Mouse (Mus musculus) megakaryocyte, embryonic 14.5 days (primary cell): ENCODE measurements at regions not wholly inside any gene's neighbourhood (a gene's known extent, or its start where the extent isn't known, plus 50 kb on each side); places are given as distances from the start of the nearest gene placed in this dataset.

Source experiments
- H3K27me3 ChIP-seq: replicated peaks from 2 replicates; pipeline ENCODE3; 2012; ENCODE audit warnings: inconsistent platforms
- H3K36me3 ChIP-seq: replicated peaks from 2 replicates; pipeline ENCODE3; 2012; ENCODE audit warnings: low read length, inconsistent platforms, mixed read lengths
- H3K4me1 ChIP-seq: 2 replicates; pipeline ENCODE4 v1.6.1; 2012; ENCODE audit warnings: inconsistent platforms
- H3K4me3 ChIP-seq: replicated peaks from 2 replicates; pipeline ENCODE3; 2012; ENCODE audit warnings: moderate library complexity, mild to moderate bottlenecking, inconsistent platforms
- H3K9me3 ChIP-seq: 2 replicates; pipeline ENCODE4 v1.6.1; 2012; ENCODE audit warnings: inconsistent platforms
- FLI1 ChIP-seq: IDR thresholded peaks from 2 replicates; pipeline ENCODE4 v1.6.1; 2012; ENCODE audit warnings: low read length, inconsistent platforms, mixed read lengths
- GATA1 ChIP-seq: IDR thresholded peaks from 3 replicates; pipeline ENCODE4 v1.6.1; 2012; ENCODE audit warnings: mixed read lengths, low read length, inconsistent platforms, borderline replicate concordance

DNA sequence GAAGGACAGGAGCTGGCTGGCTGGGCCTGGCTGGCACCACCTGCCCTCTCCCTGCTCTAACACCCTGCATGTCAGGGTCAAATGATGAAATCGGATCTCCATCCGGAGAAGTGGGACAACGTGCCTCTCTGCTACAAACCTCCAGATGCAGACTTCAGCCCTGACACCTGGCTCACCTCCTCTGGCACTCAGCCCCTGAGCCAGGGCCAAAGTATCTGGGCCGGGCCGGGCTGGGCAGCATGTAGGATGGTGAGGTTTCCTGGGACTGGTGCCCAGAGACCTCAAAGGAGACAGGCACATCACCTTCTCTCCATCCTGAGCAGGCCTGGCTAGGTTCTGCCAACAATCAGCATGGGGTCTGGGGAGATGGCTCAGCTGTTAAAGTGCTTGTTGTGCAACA is 113.5 kb downstream of the Tfcp2l1 start:
- Histone ChIP-seq H3K4me3 (no peak overlapping the region), H3K9me3 (peaks cover 25% of the 10 kb centered on the region), H3K36me3 (no peaks in the 10 kb centered on the region), H3K27me3 (no peaks in the 10 kb centered on the region), H3K4me1 (no peaks in the 10 kb centered on the region)
- TF ChIP-seq GATA1, result no peak
- TF ChIP-seq FLI1, result no peak

DNA sequence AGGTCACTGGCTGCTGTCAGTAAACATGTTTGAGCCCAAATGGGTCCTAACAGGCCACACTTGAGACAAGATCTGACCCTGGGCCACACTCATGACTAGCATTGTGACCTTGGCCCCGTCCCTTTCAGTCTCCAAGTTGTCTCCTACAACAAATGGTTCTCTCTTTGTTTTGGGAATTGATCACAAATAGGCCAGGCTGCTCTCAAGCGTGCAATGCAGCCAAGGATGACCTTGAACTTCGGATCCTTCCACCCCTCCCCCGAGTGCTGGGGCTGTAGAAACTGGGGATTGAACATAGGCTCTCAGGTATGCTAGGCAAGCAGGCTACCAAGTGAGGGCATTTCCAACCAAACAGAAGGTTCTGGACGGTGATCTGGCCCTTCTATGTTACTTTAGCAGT is 120.5 kb downstream of the Tfcp2l1 start:
- TF ChIP-seq GATA1, result no peak
- TF ChIP-seq FLI1, result no peak
- Histone ChIP-seq H3K36me3 (no peaks in the 10 kb centered on the region), H3K9me3 (peaks cover 7% of the 10 kb centered on the region), H3K4me3 (no peak overlapping the region), H3K27me3 (no peaks in the 10 kb centered on the region), H3K4me1 (no peaks in the 10 kb centered on the region)

DNA sequence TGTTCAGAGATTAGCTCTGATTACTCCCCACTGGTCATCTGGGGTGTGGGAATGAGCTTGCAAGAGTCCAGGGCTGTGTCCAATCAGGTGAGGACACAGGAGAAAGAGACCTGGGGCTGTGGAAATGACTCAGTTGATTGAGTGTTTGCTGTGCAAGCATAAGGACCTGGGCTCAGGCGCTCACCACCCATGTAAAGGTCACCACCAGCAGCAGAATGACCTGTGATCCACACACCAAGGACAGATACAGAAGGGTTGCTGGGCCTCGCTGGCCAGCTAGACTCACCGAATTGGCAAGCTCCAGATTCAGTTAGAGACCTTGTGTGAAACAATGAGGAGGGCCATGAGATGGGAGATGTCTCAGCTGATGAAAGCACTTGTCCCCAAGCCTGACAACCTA is 125.1 kb downstream of the Tfcp2l1 start:
- Histone ChIP-seq H3K36me3 (no peaks in the 10 kb centered on the region), H3K4me3 (no peak overlapping the region), H3K27me3 (no peaks in the 10 kb centered on the region), H3K9me3 (no peaks in the 10 kb centered on the region), H3K4me1 (no peaks in the 10 kb centered on the region)
- TF ChIP-seq GATA1 (no peak), FLI1 (no peak)

DNA sequence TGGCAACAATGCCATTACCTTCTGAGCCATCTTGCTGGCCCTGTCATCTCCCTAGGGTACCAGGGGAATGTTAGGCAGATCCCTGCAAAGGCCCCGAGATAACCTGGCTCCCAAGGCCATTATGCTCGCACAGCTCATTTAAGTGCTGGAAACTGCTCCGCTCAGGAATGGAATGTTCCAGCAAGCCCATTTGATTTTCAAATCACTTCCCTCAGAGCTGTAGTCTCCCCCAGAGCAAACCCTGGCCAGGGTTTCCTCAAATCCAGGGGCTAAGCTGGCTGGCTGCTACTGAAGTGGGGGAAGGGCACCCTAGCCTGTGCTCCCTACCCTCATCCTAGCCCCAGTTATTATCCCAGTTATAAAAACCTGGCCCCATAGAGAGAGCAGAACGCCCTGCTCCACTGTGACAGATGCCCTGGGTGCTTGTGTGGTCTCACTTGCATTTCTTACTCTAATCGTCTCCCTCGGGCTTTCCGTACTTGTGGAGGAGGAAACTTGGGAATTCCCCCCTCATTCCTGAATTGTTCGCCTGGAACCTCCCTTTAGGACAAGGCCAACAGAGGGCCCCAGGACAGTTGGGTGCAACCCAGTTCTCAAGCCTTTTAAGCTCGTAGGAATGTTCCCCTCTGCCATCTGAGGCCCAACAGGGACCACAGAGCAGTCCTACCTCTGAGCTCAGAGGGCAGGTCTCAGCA is 128.6 kb downstream of the Tfcp2l1 start:
- peaks cover 7% of the 10 kb centered on the region; the same call in 1 of the 2 replicates for H3K4me1 ChIP-seq
- H3K9me3 ChIP-seq, result no peaks in the 10 kb centered on the region
- H3K4me3 ChIP-seq, result no peak overlapping the region
- H3K27me3 ChIP-seq, result peaks cover 3% of the 10 kb centered on the region
- no peaks in the 10 kb centered on the region for H3K36me3 ChIP-seq
- TF ChIP-seq FLI1 (no peak), GATA1 (no peak)

DNA sequence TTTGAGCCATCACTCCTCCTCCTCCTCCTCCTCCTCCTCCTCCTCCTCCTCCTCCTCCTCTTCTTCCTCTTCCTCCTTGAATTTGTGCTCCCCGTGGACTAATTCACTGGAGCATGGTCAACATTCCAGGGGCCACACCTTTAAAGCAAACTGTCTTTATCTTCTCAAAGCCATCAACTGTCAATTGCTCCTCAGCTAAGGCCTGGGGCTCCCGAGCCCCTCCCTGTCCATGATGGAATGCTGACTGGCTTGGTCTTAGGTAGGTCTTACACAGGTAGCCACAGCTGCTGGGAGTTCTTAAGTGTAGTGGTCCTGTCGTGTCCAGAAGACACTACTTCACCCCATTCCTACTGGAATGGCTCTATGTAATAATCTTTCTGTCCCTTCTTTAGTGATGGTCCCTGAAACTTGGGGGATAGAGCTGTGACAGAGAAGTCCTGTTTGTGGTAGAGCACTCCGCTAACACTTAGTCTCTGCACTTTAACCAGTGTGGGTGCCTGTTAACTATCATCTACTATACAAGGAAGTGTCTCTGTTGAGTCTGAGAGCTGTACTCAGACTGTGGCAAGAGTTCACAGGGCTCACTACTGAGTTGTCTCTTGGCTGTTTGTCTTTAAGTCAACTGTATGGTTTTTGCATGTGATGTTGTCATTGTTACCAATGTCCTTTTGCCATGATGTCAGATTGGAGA is 129.7 kb downstream of the Tfcp2l1 start:
- Histone ChIP-seq H3K36me3 (no peaks in the 10 kb centered on the region), H3K9me3 (no peaks in the 10 kb centered on the region), H3K4me1 (peaks cover 7% of the 10 kb centered on the region; the same call in 1 of the 2 replicates), H3K4me3 (no peak overlapping the region), H3K27me3 (peaks cover 3% of the 10 kb centered on the region)
- TF ChIP-seq FLI1 (no peak), GATA1 (no peak)

DNA sequence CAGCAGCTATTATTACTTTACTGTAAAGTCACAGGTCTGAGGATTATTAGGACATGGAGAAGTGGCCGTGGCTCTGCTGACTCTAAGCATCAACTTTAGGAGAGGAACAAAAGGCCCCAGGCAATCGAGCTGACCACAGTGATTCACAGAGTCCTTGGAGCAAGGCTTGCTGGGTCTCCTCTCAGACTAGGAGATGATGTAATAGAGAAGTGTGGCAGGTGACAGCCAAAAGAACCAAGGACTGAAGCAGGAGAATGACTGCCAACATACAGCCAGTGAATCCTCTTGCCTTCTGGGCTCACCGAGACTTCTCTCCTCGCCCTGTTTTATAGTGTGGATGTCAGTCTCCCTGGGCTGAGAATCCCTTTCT is 130.3 kb downstream of the Tfcp2l1 start:
- Histone ChIP-seq H3K4me3 (no peak overlapping the region), H3K4me1 (peaks cover 7% of the 10 kb centered on the region; the same call in 1 of the 2 replicates), H3K27me3 (peaks cover 3% of the 10 kb centered on the region), H3K36me3 (no peaks in the 10 kb centered on the region), H3K9me3 (no peaks in the 10 kb centered on the region)
- no peak for TF ChIP-seq FLI1
- no peak for TF ChIP-seq GATA1

DNA sequence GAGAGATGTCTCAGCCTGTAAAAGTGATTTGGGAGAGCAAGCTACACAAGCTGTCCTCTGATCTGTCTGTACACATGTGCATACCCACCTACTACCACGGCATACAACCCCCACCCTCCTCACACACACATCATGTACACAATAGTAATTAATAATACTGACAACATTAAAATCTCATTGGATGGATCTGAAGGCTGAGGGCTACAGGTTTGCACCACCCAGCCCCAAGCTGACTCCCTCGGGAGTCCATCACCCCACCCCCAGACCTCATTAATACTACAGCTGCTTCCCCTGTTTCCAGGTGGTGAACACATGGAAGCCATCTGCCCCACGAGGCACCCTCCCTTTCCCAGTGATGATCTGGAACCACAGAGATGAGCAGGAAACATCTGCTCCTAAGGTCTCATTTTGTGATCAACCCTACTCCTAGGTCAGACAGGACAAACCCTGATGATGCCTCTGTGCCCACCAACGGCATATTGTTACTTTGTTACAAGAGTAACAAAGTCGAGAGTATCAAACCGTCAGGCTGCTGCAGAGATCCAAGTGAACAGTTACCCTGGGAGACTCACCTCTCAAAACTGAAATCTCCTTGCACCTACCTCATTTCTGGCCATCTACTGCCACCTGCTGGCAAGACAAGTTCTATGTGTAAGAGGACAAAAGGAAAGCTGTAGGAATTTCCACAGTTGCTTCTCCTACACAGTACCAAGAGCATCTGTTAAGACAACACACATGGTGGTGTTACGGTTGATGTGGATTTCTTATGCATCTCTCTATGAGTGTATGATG is 131.6 kb downstream of the Tfcp2l1 start:
- TF ChIP-seq FLI1, result no peak
- no peak for TF ChIP-seq GATA1
- Histone ChIP-seq H3K4me3 (no peak overlapping the region), H3K4me1 (peaks cover 7% of the 10 kb centered on the region; the same call in 1 of the 2 replicates), H3K36me3 (no peaks in the 10 kb centered on the region), H3K9me3 (no peaks in the 10 kb centered on the region), H3K27me3 (peaks cover 3% of the 10 kb centered on the region)

DNA sequence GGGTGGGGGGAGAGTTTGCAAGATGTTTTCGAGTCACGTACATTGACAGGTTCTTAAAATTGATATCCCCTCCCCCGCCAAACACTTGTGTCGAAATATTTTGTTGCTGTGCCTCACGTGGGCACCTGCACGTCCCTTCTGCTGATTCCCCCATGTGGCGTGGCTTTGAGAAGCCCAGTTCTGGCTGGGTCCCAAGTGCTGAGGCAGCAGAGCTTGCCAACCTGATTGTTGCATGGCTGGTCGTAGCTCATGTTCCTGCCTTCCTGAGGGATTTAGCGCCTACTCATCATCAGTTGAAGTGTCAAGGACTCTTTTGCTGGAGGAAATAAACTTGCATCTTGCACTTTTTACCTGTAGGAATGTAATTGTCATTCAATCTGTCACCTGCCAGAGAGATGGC is 137.8 kb downstream of the Tfcp2l1 start:
- no peaks in the 10 kb centered on the region for H3K36me3 ChIP-seq
- no peak for TF ChIP-seq GATA1
- no peak for TF ChIP-seq FLI1
- no peak overlapping the region for H3K4me3 ChIP-seq
- H3K27me3 ChIP-seq, result no peaks in the 10 kb centered on the region
- no peaks in the 10 kb centered on the region for H3K9me3 ChIP-seq
- no peaks in the 10 kb centered on the region for H3K4me1 ChIP-seq

DNA sequence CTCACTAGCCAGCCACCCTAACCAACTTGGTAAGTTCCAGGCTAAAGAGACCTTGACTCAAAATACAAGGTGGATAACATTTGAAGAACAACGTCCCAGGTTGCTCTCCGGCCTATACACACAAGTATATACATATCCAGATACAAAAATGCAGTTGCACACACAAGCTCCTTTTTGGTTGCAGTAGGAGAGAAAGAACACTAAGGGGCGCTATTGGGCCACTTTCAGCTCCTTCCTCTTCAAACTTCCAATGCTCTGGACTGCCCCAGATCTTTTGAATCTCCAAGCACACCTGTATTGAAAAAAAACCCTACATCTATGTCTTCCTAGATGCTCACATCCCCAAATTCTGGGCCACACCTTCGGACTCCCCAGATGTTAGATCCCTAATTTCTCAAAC is 141.1 kb downstream of the Tfcp2l1 start:
- Histone ChIP-seq H3K36me3 (no peaks in the 10 kb centered on the region), H3K4me3 (no peak overlapping the region), H3K27me3 (no peaks in the 10 kb centered on the region), H3K4me1 (no peaks in the 10 kb centered on the region), H3K9me3 (no peaks in the 10 kb centered on the region)
- no peak for TF ChIP-seq FLI1
- no peak for TF ChIP-seq GATA1

DNA sequence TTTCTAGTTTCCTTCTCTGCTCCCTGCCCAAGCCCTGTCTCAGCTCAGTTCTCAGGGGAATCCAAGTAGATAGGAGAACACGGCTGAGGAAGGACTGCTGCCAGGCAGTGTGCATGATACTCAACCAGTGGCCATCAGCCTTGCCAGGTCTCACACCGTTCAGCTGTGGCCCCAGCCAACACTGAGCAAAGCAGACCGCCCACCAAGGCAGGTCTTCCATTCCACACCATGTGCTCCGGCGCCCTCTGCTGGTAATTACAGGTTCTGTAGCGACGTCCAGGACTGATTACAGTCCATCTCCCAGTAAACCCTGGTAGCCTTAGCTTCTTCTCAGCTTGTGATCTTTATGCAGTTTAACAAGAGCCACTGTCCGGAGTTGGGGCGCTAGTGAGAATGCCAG is 144.5 kb downstream of the Tfcp2l1 start:
- Histone ChIP-seq H3K4me3 (peak overlapping the region; percentile 20), H3K36me3 (no peaks in the 10 kb centered on the region), H3K4me1 (no peaks in the 10 kb centered on the region), H3K27me3 (peaks cover 2% of the 10 kb centered on the region), H3K9me3 (no peaks in the 10 kb centered on the region)
- TF ChIP-seq FLI1 (no peak), GATA1 (no peak)
